Mouse (Mus musculus) liver, embryonic 14.5 days (tissue): ENCODE measurements at regions not wholly inside any gene's neighbourhood (a gene's known extent, or its start where the extent isn't known, plus 50 kb on each side); places are given as distances from the start of the nearest gene placed in this dataset.

Experiments
- CTCF ChIP-seq: IDR thresholded peaks from 2 replicates; pipeline ENCODE4 v1.5.1; 2016; ENCODE audit warnings: antibody characterized with exemption, low read depth, control low read depth
- EP300 ChIP-seq: IDR thresholded peaks from 2 replicates; pipeline ENCODE4 v1.6.1; 2016; ENCODE audit warnings: antibody characterized with exemption, low read depth

DNA sequence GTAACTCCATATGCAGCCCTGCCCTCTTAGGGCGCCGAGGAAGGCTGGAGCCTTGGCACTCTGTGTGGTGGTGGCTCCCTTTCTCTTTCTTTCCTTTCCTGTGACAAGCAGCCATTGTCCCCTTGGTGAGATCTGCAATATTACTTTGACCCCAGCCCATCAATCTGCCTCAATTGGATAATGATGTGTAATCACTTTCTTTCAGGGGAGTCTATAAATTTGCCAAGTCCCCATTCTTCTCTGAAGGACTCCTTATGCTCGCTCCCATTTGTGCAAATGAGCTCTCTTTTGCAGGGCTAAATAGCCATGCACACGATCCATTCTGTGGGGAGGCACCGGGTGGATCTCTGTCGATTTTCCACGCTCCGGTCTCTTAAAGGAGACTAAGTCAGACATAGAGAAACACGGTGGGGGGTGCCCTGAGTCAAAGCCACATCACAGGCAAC lies 563.2 kb upstream of the Slc35b3 start:
- TF ChIP-seq CTCF (no peak), EP300 (no peak)
